Mouse (Mus musculus): ENCODE data around the gene Ralgds. TPM values are rescaled to one million over a fixed set of nuclear protein-coding genes. Genes with fewer than 3 reads are reported as not detected.

Gene Ralgds
- total RNA-seq, 4 experiments from 2014 or later: 89.1 to 103 (median 96.7) TPM

- DNase-seq (ENCODE audit: low spot score in 2 of 2): no peak
Observed at GRCm38 (mm10) chr2:28563303-28563702, 50.4 kb downstream of the Ralgds start, which contains the start of gene Cel. Gene Cel (minus strand): TSS chr2:28563403.

GRCm38 (mm10) chr2:28563830-28564229 lies 50.9 kb downstream of the Ralgds start:
- no peak for DNase-seq (ENCODE audit: low spot score in 2 of 2)

GRCm38 (mm10) chr2:28564380-28564779 lies 51.5 kb downstream of the Ralgds start:
- no peak for DNase-seq (ENCODE audit: low spot score in 2 of 2)

GRCm38 (mm10) chr2:28566545-28566944 lies 53.6 kb downstream of the Ralgds start:
- DNase-seq (ENCODE audit: low spot score in 2 of 2): no peak

GRCm38 (mm10) chr2:28569903-28570302 lies 57.0 kb downstream of the Ralgds start:
- no peak for DNase-seq (ENCODE audit: low spot score in 2 of 2)

GRCm38 (mm10) chr2:28575341-28575740 lies 62.4 kb downstream of the Ralgds start:
- DNase-seq (ENCODE audit: low spot score in 2 of 2): no peak

- no peak for DNase-seq (ENCODE audit: low spot score in 2 of 2)
Observed at GRCm38 (mm10) chr2:28576815-28577214, 63.9 kb downstream of the Ralgds start.

GRCm38 (mm10) chr2:28578003-28578402 lies 65.1 kb downstream of the Ralgds start:
- DNase-seq (ENCODE audit: low spot score in 2 of 2): no peak

GRCm38 (mm10) chr2:28582647-28583353 lies 69.9 kb downstream of the Ralgds start:
- peak; percentile 82 to 94 for DNase-seq (ENCODE audit: low spot score in 2 of 2)

- DNase-seq (ENCODE audit: low spot score in 2 of 2): no peak
Observed at GRCm38 (mm10) chr2:28583651-28584050, 70.7 kb downstream of the Ralgds start, which contains the start of gene Gtf3c5. Gene Gtf3c5 (minus strand): TSS chr2:28583751.

- DNase-seq (ENCODE audit: low spot score in 2 of 2): peak; percentile 51 to 60
Observed at GRCm38 (mm10) chr2:28585043-28585571, 72.2 kb downstream of the Ralgds start.

- DNase-seq (ENCODE audit: low spot score in 2 of 2): no peak
Observed at GRCm38 (mm10) chr2:28585730-28586129, 72.8 kb downstream of the Ralgds start.

- DNase-seq (ENCODE audit: low spot score in 2 of 2): no peak
Observed at GRCm38 (mm10) chr2:28588574-28588973, 75.6 kb downstream of the Ralgds start.

- no peak for DNase-seq (ENCODE audit: low spot score in 2 of 2)
Observed at GRCm38 (mm10) chr2:28591479-28591878, 78.6 kb downstream of the Ralgds start.

- DNase-seq (ENCODE audit: low spot score in 2 of 2): no peak
Observed at GRCm38 (mm10) chr2:28592809-28593208, 79.9 kb downstream of the Ralgds start.

GRCm38 (mm10) chr2:28596021-28596420 lies 83.1 kb downstream of the Ralgds start:
- DNase-seq (ENCODE audit: low spot score in 2 of 2): no peak

GRCm38 (mm10) chr2:28596998-28597397 lies 84.1 kb downstream of the Ralgds start:
- DNase-seq (ENCODE audit: low spot score in 2 of 2): no peak

- DNase-seq (ENCODE audit: low spot score in 2 of 2): no peak
Observed at GRCm38 (mm10) chr2:28597733-28598547, 85.0 kb downstream of the Ralgds start.

- DNase-seq (ENCODE audit: low spot score in 2 of 2): no peak
Observed at GRCm38 (mm10) chr2:28598692-28599568, 86.0 kb downstream of the Ralgds start.

GRCm38 (mm10) chr2:28599569-28599900 lies 86.6 kb downstream of the Ralgds start:
- no peak for DNase-seq (ENCODE audit: low spot score in 2 of 2)
